16 mouse cellular contexts compared by ENCODE assay signal in genomic region chr12:99093989-99094388, GRCm38 (mm10).
"Had no signal": no experiment of that assay in that cellular context is flagged by ENCODE, and none has a peak within 500 bp of the region (broad histone marks: within the 10 kb centered on the region; RNA-seq: fewer than 3 reads in every experiment).

No protein-coding gene starts in this region.

- H3K27me3 ChIP-seq: lung, embryonic 15.5 days; midbrain, embryonic 13.5 days; neural tube, embryonic 12.5 days had no signal

- DNase-seq: liver, postnatal 0 days; lung, adult 2 months; lung, postnatal 14 days; lung, postnatal 36 days; right cerebral cortex, postnatal 14 days; thymus, adult 18-20 months; thymus, postnatal 14 days; thymus, postnatal 36 days had no signal

- H3K4me3 ChIP-seq: liver, embryonic 15.5 days; lung, embryonic 15.5 days; midbrain, embryonic 10.5 days; midbrain, embryonic 13.5 days; midbrain, embryonic 15.5 days; neural tube, embryonic 12.5 days had no signal

- H3K36me3 ChIP-seq: liver, embryonic 15.5 days; lung, embryonic 15.5 days; midbrain, embryonic 10.5 days; midbrain, embryonic 13.5 days; midbrain, embryonic 15.5 days; neural tube, embryonic 12.5 days had no signal

- H3K27ac ChIP-seq: liver, embryonic 15.5 days; lung, embryonic 15.5 days; macrophage; midbrain, embryonic 10.5 days; midbrain, embryonic 13.5 days; midbrain, embryonic 15.5 days; neural tube, embryonic 12.5 days had no signal

- H3K4me2 ChIP-seq: liver, embryonic 15.5 days; lung, embryonic 15.5 days; midbrain, embryonic 13.5 days; midbrain, embryonic 15.5 days; neural tube, embryonic 12.5 days had no signal

- H3K9ac ChIP-seq: liver, embryonic 15.5 days; liver, postnatal 0 days; lung, embryonic 15.5 days; midbrain, embryonic 13.5 days; midbrain, embryonic 15.5 days; neural tube, embryonic 12.5 days had no signal

- H3K9me3 ChIP-seq: liver, embryonic 15.5 days; lung, embryonic 15.5 days; midbrain, embryonic 10.5 days; midbrain, embryonic 13.5 days; midbrain, embryonic 15.5 days; neural tube, embryonic 12.5 days had no signal

- ATAC-seq: liver, postnatal 0 days; lung, postnatal 0 days; midbrain, embryonic 13.5 days; midbrain, embryonic 15.5 days had no signal

- H3K4me1 ChIP-seq: lung, embryonic 15.5 days; midbrain, embryonic 15.5 days had no signal
